Mouse (Mus musculus): ENCODE results near the gene BC107364. TPM values are rescaled to one million over a fixed set of nuclear protein-coding genes. Genes with fewer than 3 reads are reported as not detected.
"Not testable (repeated sequence)": the region's sequence is repeated elsewhere in the genome, so short reads cannot be mapped to it uniquely, and the experiment has no call there.

BC107364 gene
- polyA plus RNA-seq (2015; fragmentation: Nextera tagmentation; extraction: Ambion mirVana), result not detected in 2 replicates

- ATAC-seq; H3K4me3 ChIP-seq (replicated peaks; ENCODE audit: low read length); H3K4me1 ChIP-seq (replicated peaks; ENCODE audit: control insufficient read depth, insufficient read depth, low read length); H3K9me3 ChIP-seq (ENCODE audit: control insufficient read depth, low read length); H3K9ac ChIP-seq (replicated peaks; ENCODE audit: low read depth, low read length); H3K27me3 ChIP-seq (replicated peaks; ENCODE audit: control insufficient read depth, insufficient read depth, low read length); H3K36me3 ChIP-seq (ENCODE audit: control insufficient read depth, insufficient read depth); H3K4me2 ChIP-seq (ENCODE audit: low read length); H3K27ac ChIP-seq (ENCODE audit: low read length): not testable (repeated sequence)
- no CpG with 5 or more reads among the region's 48 CpGs for WGBS
These were observed at the start of gene BC107364 for GRCm38 (mm10) chr3:96452262-96452661. Gene BC107364 (minus strand): TSS chr3:96452306.

GRCm38 (mm10) chr3:96501391-96502115 lies 49.4 kb upstream of the BC107364 start:
- H3K27me3 ChIP-seq (replicated peaks; ENCODE audit: control insufficient read depth, insufficient read depth, low read length), result no peaks in the 10 kb centered on the region
- peak overlapping the region; percentile 38 for H3K27ac ChIP-seq (ENCODE audit: low read length)
- WGBS, result under 1% methylated on average over 32 of the region's 32 CpGs
- peak overlapping the region; percentile 49 for H3K9ac ChIP-seq (replicated peaks; ENCODE audit: low read depth, low read length)
- no peaks in the 10 kb centered on the region for H3K9me3 ChIP-seq (ENCODE audit: control insufficient read depth, low read length)
- H3K36me3 ChIP-seq (ENCODE audit: control insufficient read depth, insufficient read depth), result no peaks in the 10 kb centered on the region
- ATAC-seq, result peak; percentile 70
- H3K4me3 ChIP-seq (replicated peaks; ENCODE audit: low read length), result peak overlapping the region; percentile 79
- H3K4me2 ChIP-seq (ENCODE audit: low read length), result peak overlapping the region; percentile 99
- H3K4me1 ChIP-seq (replicated peaks; ENCODE audit: control insufficient read depth, insufficient read depth, low read length), result peaks cover 6% of the 10 kb centered on the region; the same call in 1 of the 2 replicates

GRCm38 (mm10) chr3:96500691-96501265 lies 48.7 kb upstream of the BC107364 start:
- under 1% methylated on average over 19 of the region's 19 CpGs for WGBS
- H3K4me1 ChIP-seq (replicated peaks; ENCODE audit: control insufficient read depth, insufficient read depth, low read length), result peaks cover 6% of the 10 kb centered on the region; the same call in 1 of the 2 replicates
- H3K4me2 ChIP-seq (ENCODE audit: low read length), result peak overlapping the region; percentile 77
- no peaks in the 10 kb centered on the region for H3K9me3 ChIP-seq (ENCODE audit: control insufficient read depth, low read length)
- peak overlapping the region; percentile 61 for H3K9ac ChIP-seq (replicated peaks; ENCODE audit: low read depth, low read length)
- peak overlapping the region; percentile 79 for H3K4me3 ChIP-seq (replicated peaks; ENCODE audit: low read length)
- H3K27ac ChIP-seq (ENCODE audit: low read length), result peak overlapping the region; percentile 88
- peak; percentile 77 for ATAC-seq
- no peaks in the 10 kb centered on the region for H3K36me3 ChIP-seq (ENCODE audit: control insufficient read depth, insufficient read depth)
- no peaks in the 10 kb centered on the region for H3K27me3 ChIP-seq (replicated peaks; ENCODE audit: control insufficient read depth, insufficient read depth, low read length)

- WGBS, result 0% methylated on average over 17 of the region's 17 CpGs
- peak; percentile 78 for ATAC-seq
- Histone ChIP-seq H3K9ac (replicated peaks; ENCODE audit: low read depth, low read length) (peak overlapping the region; percentile 61), H3K4me2 (ENCODE audit: low read length) (peak overlapping the region; percentile 77), H3K27me3 (replicated peaks; ENCODE audit: control insufficient read depth, insufficient read depth, low read length) (no peaks in the 10 kb centered on the region), H3K4me3 (replicated peaks; ENCODE audit: low read length) (peak overlapping the region; percentile 79), H3K4me1 (replicated peaks; ENCODE audit: control insufficient read depth, insufficient read depth, low read length) (peaks cover 6% of the 10 kb centered on the region; the same call in 1 of the 2 replicates), H3K9me3 (ENCODE audit: control insufficient read depth, low read length) (no peaks in the 10 kb centered on the region), H3K27ac (ENCODE audit: low read length) (peak overlapping the region; percentile 88), H3K36me3 (ENCODE audit: control insufficient read depth, insufficient read depth) (no peaks in the 10 kb centered on the region)
These were observed 48.1 kb upstream of the BC107364 start for GRCm38 (mm10) chr3:96500289-96500621.

DNA sequence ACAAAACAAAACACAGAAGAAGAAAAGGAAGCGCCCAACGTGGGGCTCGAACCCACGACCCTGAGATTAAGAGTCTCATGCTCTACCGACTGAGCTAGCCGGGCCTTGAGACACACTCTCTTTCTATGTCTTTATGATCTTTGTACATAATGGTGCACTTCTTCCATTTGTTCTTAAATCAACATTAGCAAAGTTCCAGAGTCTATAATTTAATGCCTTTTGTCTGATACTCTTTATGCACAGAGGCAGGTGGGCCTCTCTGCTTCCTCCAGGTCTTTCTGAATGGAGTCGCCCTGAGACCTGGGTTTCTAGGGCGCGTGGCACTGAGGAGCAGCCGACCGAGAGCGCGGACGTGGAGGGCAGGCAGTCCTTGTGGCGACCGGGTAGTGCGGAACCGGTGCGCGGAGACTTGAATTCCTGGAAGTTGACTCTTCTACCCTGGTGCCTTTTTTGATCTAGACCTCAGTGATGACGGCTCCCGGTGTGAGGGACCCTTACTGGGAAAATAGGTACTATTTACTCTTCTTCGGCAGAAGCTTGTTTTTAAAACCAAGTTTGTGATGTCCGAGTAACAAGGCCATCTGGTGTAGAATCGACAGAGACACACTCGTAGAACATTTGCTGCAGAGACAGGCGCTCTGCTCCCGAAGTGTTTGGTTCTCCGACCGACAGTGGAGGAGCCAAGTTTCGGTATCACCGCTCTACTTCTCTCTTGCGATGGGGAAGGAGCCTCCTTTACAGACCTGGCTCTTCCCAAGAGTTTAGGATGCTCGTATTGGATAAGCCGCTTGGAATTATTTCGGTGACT lies 47.6 kb upstream of the BC107364 start:
- under 1% methylated on average over 36 of the region's 36 CpGs for WGBS
- H3K4me1 ChIP-seq (replicated peaks; ENCODE audit: control insufficient read depth, insufficient read depth, low read length), result peaks cover 6% of the 10 kb centered on the region; the same call in 1 of the 2 replicates
- H3K36me3 ChIP-seq (ENCODE audit: control insufficient read depth, insufficient read depth), result no peaks in the 10 kb centered on the region
- peak overlapping the region; percentile 62 for H3K4me2 ChIP-seq (ENCODE audit: low read length)
- no peaks in the 10 kb centered on the region for H3K9me3 ChIP-seq (ENCODE audit: control insufficient read depth, low read length)
- peak; percentile 34 for ATAC-seq
- H3K27me3 ChIP-seq (replicated peaks; ENCODE audit: control insufficient read depth, insufficient read depth, low read length), result no peaks in the 10 kb centered on the region
- H3K9ac ChIP-seq (replicated peaks; ENCODE audit: low read depth, low read length), result peak overlapping the region; percentile 66
- peak overlapping the region; percentile 87 for H3K27ac ChIP-seq (ENCODE audit: low read length)
- peak overlapping the region; percentile 79 for H3K4me3 ChIP-seq (replicated peaks; ENCODE audit: low read length)

- Histone ChIP-seq H3K9ac (replicated peaks; ENCODE audit: low read depth, low read length) (no peak overlapping the region), H3K4me3 (replicated peaks; ENCODE audit: low read length) (no peak overlapping the region), H3K36me3 (ENCODE audit: control insufficient read depth, insufficient read depth) (no peaks in the 10 kb centered on the region), H3K4me2 (ENCODE audit: low read length) (no peak overlapping the region), H3K27me3 (replicated peaks; ENCODE audit: control insufficient read depth, insufficient read depth, low read length) (no peaks in the 10 kb centered on the region), H3K27ac (ENCODE audit: low read length) (no peak overlapping the region), H3K9me3 (ENCODE audit: control insufficient read depth, low read length) (no peaks in the 10 kb centered on the region), H3K4me1 (replicated peaks; ENCODE audit: control insufficient read depth, insufficient read depth, low read length) (peaks cover 6% of the 10 kb centered on the region; the same call in 1 of the 2 replicates)
- ATAC-seq, result no peak
- 81% methylated on average over 4 of the region's 4 CpGs for WGBS
These were observed 46.6 kb upstream of the BC107364 start for GRCm38 (mm10) chr3:96498476-96499245.

GRCm38 (mm10) chr3:96497451-96498028 lies 45.4 kb upstream of the BC107364 start:
- Histone ChIP-seq H3K4me2 (ENCODE audit: low read length) (peak overlapping the region; percentile 65), H3K9ac (replicated peaks; ENCODE audit: low read depth, low read length) (peak overlapping the region; percentile 38), H3K4me1 (replicated peaks; ENCODE audit: control insufficient read depth, insufficient read depth, low read length) (peaks cover 6% of the 10 kb centered on the region; the same call in 1 of the 2 replicates), H3K27me3 (replicated peaks; ENCODE audit: control insufficient read depth, insufficient read depth, low read length) (no peaks in the 10 kb centered on the region), H3K36me3 (ENCODE audit: control insufficient read depth, insufficient read depth) (no peaks in the 10 kb centered on the region), H3K9me3 (ENCODE audit: control insufficient read depth, low read length) (no peaks in the 10 kb centered on the region), H3K27ac (ENCODE audit: low read length) (no peak overlapping the region), H3K4me3 (replicated peaks; ENCODE audit: low read length) (peak overlapping the region; percentile 47)
- peak; percentile 22 for ATAC-seq
- under 1% methylated on average over 19 of the region's 19 CpGs for WGBS

DNA sequence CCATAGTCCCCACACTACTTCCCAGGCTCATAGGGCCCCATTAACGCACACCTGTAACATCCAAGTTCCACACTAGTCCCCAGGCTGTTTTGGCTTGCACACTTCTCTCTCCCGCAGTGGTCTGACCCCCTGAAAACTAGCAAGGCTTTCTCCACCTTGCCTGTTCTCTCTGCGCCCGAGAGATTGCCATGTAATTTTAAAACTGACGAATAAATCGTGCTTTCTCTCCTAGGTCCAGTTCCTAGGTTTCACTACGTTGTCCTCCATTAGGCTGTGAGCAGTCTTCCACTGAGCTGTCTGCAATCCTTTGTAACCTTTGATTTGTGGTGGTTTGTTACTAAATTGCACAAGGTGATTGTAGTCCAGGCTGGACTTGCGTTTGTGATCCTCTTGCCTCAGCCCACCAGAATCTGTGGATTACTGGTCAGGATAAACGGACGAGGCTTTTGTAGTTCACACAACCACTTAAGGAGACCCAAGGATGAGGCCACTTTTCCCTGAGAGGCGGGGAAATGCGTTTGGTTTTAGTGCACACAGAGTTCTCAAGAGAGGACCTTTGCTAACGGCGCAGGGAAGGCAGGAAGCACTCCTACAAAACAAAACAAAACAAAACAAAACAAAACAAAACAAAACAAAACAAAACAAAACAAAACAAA lies 44.6 kb upstream of the BC107364 start:
- not testable (repeated sequence) for H3K27me3 ChIP-seq (replicated peaks; ENCODE audit: control insufficient read depth, insufficient read depth, low read length); H3K9me3 ChIP-seq (ENCODE audit: control insufficient read depth, low read length); H3K36me3 ChIP-seq (ENCODE audit: control insufficient read depth, insufficient read depth); H3K27ac ChIP-seq (ENCODE audit: low read length); H3K9ac ChIP-seq (replicated peaks; ENCODE audit: low read depth, low read length); H3K4me1 ChIP-seq (replicated peaks; ENCODE audit: control insufficient read depth, insufficient read depth, low read length); ATAC-seq
- 19% methylated on average over 14 of the region's 14 CpGs for WGBS
- peak overlapping the region; percentile 65 for H3K4me2 ChIP-seq (ENCODE audit: low read length)
- peak overlapping the region; percentile 47 for H3K4me3 ChIP-seq (replicated peaks; ENCODE audit: low read length)

Data from forebrain, embryonic 16.5 days (tissue).